Mouse (Mus musculus) intestine, embryonic 16.5 days (tissue): ENCODE data around the gene Ift122. TPM values are rescaled to one million over a fixed set of nuclear protein-coding genes. Genes with fewer than 3 reads are reported as not detected.
A peak's percentile ranks its signal among the peaks of the same experiment; 100 is the strongest.
"Not testable (repeated sequence)": the region's sequence is repeated elsewhere in the genome, so short reads cannot be mapped to it uniquely, and the experiment has no call there.

Experiments used
- ATAC-seq: fragments of 200-750 bp; cut with Nextera tagmentation; 2 replicates; pipeline ENCODE4 v1.8.0; 2017; ENCODE audit warnings: moderate TSS enrichment, moderate library complexity
- H3K27ac ChIP-seq: fragments of 300-500 bp; sonication (generic); 2 replicates; pipeline ENCODE4 v1.5.1; 2014; ENCODE audit warnings: mild to moderate bottlenecking, low read length
- H3K27me3 ChIP-seq: fragments of 300-500 bp; sonication (generic); replicated peaks from 2 replicates; pipeline ENCODE4 v1.6.1; 2014; ENCODE audit warnings: low read length, control low read depth, mixed read lengths; ENCODE audit not compliant: control insufficient read depth, insufficient read depth
- H3K36me3 ChIP-seq: fragments of 300-500 bp; sonication (generic); 2 replicates; pipeline ENCODE4 v1.6.1; 2014; ENCODE audit warnings: low read length, control low read depth; ENCODE audit not compliant: control insufficient read depth, insufficient read depth
- H3K4me1 ChIP-seq: fragments of 300-500 bp; sonication (generic); 2 replicates; pipeline ENCODE4 v1.6.1; 2014; ENCODE audit warnings: low read length, control low read depth, mixed read lengths; ENCODE audit not compliant: control insufficient read depth, insufficient read depth
- H3K4me2 ChIP-seq: fragments of 300-500 bp; sonication (generic); 2 replicates; pipeline ENCODE4 v1.6.1; 2014; ENCODE audit warnings: low read depth, low read length, control low read depth
- H3K4me3 ChIP-seq: fragments of 300-500 bp; sonication (generic); 2 replicates; pipeline ENCODE4 v1.5.1; 2014; ENCODE audit warnings: mild to moderate bottlenecking, low read length
- H3K9ac ChIP-seq: fragments of 300-500 bp; sonication (generic); 2 replicates; pipeline ENCODE4 v1.6.1; 2014; ENCODE audit warnings: low read depth, low read length
- H3K9me3 ChIP-seq: fragments of 300-500 bp; sonication (generic); 2 replicates; pipeline ENCODE4 v1.6.1; 2016; ENCODE audit warnings: low read length, control low read depth; ENCODE audit not compliant: control insufficient read depth
- whole genome bisulfite sequencing: fragments of 180-500 bp; shearing (Covaris S2); extraction: QIAGEN DNeasy Blood & Tissue Kit; methylation state at CpG from one replicate; pipeline ENCODE4 v1.1.7; 2014; 5-methylcytosine and 5-hydroxymethylcytosine counted together
- polyA plus RNA-seq: library from polyadenylated mRNA; unstranded; fragments of >200 nt; fragmentation: Nextera tagmentation; extraction: Ambion mirVana; gene quantifications from 2 replicates; pipeline ENCODE4 v1.2.1, GENCODE M21; 2015

The Ift122 gene
- polyA plus RNA-seq, 1 experiment from 2014 or later = 13.1 TPM

DNA sequence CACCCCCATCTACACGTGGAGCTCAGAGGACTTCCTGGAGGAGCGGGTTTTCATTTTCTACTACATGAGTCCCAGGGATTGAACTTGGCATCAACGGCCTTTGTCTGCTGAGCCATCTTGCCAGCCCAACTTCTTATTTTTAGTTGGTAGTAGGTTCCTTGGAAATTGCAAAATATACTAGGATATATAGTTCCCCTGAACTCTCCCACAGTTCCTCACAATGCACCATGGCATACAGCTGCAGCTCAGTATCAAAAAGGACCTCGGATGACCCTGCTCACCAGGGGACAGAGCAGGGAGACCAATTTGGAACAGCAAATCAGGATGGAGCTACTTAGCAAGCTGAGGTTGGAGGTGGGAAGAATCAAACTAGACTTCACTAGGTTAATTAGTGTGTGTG is 38.2 kb upstream of the Ift122 start:
- H3K9me3 ChIP-seq = no peaks in the 10 kb centered on the region
- H3K4me1 ChIP-seq = no peaks in the 10 kb centered on the region
- H3K27ac ChIP-seq = no peak overlapping the region
- H3K36me3 ChIP-seq = no peaks in the 10 kb centered on the region
- no peak overlapping the region for H3K4me3 ChIP-seq
- ATAC-seq = no peak
- H3K9ac ChIP-seq = no peak overlapping the region
- no peaks in the 10 kb centered on the region for H3K27me3 ChIP-seq
- WGBS = 74% methylated on average over 4 of the region's 4 CpGs
- no peak overlapping the region for H3K4me2 ChIP-seq

DNA sequence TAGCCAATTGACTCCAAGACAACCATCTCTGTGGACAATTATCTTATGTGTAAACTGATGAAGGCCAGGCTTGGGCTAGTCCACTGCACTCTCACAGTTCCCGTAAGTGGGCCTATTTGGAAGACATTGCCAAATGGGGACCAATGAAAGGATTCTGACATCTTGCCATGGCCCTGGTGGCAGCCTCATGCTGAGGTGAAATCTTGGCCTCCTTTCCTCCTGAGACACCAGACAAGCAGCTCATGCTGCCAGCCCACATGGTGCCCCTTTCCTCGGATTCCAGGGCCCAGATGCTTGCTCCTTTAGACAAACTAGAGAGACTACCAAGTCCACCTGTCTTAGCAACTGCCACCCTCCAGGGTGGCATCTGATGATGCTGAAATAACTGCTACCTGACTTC is 35.1 kb upstream of the Ift122 start:
- 77% methylated on average over 2 of the region's 2 CpGs for WGBS
- H3K36me3 ChIP-seq = no peaks in the 10 kb centered on the region
- no peak for ATAC-seq

DNA sequence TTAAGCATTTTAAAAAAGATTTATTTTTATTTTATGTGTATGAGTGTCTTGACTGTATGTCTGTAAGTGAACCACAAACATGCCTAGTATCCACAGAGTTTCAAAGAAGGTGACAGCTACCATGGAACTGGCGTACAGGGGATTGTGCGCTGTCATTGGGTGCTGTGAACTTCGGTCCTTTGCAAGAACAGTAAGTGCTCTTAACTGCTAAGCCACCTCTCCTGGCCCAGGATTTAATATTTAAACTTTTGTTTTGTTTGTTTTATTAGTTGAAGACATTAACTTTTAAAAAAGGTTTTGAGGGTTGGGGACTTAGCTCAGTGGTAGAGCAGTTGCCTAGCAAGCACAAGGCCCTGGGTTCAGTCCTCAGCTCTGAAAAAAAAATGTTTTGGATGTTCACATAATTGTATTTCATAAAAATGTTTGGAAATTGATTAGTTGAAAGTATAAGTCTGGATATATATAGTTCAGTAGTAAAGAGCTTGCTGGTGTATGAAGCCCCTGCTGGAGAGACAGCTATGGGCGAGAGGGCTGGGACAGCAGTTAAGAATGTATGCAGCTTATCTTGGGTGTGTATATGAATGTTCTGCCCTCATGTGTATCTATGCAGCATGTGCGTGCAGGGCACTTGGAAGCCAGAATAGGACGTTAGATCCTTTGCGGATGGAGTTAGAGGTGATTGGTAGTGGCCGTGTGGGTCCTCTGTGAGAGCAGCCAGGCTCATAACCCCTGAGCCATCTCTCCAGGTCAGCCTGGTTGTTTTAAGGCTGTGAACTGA is 31.9 kb upstream of the Ift122 start:
- H3K4me1 ChIP-seq = no peaks in the 10 kb centered on the region

More for the DNA sequence above, 35.1 kb upstream of the Ift122 start:
- Histone ChIP-seq H3K27me3 (no peaks in the 10 kb centered on the region), H3K27ac (no peak overlapping the region), H3K9me3 (no peaks in the 10 kb centered on the region), H3K9ac (no peak overlapping the region), H3K4me1 (no peaks in the 10 kb centered on the region), H3K4me3 (no peak overlapping the region), H3K4me2 (no peak overlapping the region)

GRCm38 (mm10) chr6:115823850-115824464 is 29.3 kb upstream of the Ift122 start:
- not testable (repeated sequence) for H3K27ac ChIP-seq, H3K9ac ChIP-seq, H3K9me3 ChIP-seq, H3K4me1 ChIP-seq, H3K27me3 ChIP-seq, H3K4me2 ChIP-seq, H3K4me3 ChIP-seq, H3K36me3 ChIP-seq
- peak; percentile 99 for ATAC-seq
- WGBS = 3% methylated on average over 5 of the region's 11 CpGs

More for the DNA sequence above, 31.9 kb upstream of the Ift122 start:
- Histone ChIP-seq H3K9ac (no peak overlapping the region), H3K4me3 (no peak overlapping the region), H3K4me2 (no peak overlapping the region), H3K27me3 (no peaks in the 10 kb centered on the region), H3K36me3 (no peaks in the 10 kb centered on the region), H3K27ac (no peak overlapping the region), H3K9me3 (no peaks in the 10 kb centered on the region)
- 80% methylated on average over 8 of the region's 8 CpGs for WGBS
- ATAC-seq = no peak

DNA sequence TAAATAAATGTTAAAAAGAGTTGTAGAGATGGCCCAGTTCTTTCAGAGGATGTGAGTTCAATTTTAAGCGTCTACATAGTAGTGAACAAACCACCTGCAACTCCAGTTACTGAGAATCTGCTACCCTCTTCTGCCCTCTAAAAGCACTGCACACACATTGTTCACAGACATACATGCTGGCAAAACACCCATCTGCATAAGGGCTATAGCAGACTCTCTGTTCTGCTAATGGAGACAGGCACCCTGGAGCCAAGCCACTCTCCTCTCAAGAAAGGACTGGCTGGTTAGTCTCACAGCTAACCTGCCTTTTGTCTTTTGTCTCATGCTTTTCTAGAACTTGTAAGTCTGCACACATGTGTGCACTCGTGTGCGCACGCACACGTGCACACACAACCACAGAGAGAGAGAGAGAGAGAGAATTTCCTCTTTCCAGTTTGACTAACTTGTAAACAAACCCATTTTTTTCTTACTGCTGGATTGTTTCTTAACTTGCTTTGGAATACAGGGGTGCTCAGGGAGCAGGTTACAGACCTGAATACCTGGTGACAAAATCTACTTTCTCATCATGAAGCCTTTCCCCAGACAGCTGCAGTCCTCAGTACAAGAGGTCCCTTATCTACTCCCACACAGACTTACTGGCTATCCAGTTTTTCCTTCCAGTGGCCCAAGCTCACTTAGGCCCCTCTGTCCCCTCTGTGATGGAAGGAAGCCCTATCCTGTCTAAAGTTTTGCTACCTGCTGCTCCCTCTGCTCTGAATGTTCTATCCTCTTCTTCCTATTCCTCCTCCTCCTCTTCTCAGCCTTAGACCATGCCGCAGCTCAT is 22.3 kb upstream of the Ift122 start:
- H3K27me3 ChIP-seq = no peaks in the 10 kb centered on the region
- H3K4me3 ChIP-seq = no peak overlapping the region
- H3K9me3 ChIP-seq = no peaks in the 10 kb centered on the region
- H3K9ac ChIP-seq = no peak overlapping the region
- H3K27ac ChIP-seq = no peak overlapping the region
- no peak overlapping the region for H3K4me2 ChIP-seq
- no peaks in the 10 kb centered on the region for H3K36me3 ChIP-seq
- WGBS = 88% methylated on average over 6 of the region's 6 CpGs
- no peaks in the 10 kb centered on the region for H3K4me1 ChIP-seq
- ATAC-seq = no peak

DNA sequence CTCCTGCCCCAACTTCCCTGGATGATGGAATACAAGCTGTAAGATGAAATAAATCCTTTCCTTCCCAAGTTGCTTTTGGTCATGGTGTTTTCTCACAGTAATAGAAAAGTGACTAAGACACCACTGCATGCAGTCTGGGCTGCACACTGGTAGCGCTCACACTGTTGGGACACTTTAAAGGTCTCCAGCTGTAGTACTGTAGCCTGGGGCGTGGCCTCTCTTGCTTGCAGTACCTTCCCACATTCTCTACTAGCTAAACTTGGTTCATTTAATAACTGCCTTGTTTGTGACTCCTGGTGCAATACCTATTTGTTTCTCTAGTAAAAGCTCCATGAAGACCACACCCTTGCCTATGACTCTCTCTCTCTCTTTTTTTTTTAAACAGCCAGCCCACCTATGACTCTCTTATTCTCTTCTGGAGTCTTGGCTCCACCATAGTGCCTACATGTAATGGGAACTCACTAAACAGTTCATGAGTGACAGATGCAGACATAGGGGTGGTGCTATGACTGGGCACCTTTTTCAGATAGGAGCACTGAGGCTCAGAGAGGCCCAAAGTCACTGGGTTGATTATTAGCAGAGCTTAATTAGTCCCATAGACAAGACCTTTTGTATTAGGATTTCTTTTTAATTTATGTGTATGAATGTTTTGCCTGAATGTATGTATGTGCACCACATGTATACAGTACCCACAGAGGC is 21.0 kb upstream of the Ift122 start:
- WGBS = 88% methylated on average over 2 of the region's 2 CpGs
- ATAC-seq = no peak

DNA sequence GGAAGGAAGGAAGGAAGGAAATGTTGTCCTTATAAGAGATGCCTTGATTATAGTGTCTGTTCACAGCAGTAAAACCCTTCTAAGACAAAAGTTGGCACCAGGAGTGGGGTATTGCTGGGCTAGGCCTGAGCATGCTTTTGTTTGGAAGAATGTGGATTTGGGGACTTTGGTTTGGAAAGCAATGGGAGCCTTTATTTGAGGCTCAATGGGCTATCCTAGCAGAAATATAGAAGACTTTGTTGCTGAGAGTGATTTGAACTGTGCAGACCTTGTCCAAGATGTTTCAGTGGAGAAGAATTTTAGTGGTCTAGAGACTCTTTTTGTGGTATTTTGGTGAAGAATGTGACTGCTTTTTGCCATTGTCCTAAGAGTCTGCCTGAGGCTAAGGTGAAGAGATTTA is 19.4 kb upstream of the Ift122 start:
- H3K4me1 ChIP-seq = peaks cover 7% of the 10 kb centered on the region; the same call in 1 of the 2 replicates
- H3K27me3 ChIP-seq = no peaks in the 10 kb centered on the region
- no peak for ATAC-seq
- H3K9me3 ChIP-seq = no peaks in the 10 kb centered on the region
- no peak overlapping the region for H3K4me3 ChIP-seq
- no peak overlapping the region for H3K27ac ChIP-seq
- no peak overlapping the region for H3K4me2 ChIP-seq
- H3K9ac ChIP-seq = no peak overlapping the region
- H3K36me3 ChIP-seq = no peaks in the 10 kb centered on the region

More for the DNA sequence above, 21.0 kb upstream of the Ift122 start:
- no peak overlapping the region for H3K4me3 ChIP-seq
- H3K4me2 ChIP-seq = no peak overlapping the region
- no peaks in the 10 kb centered on the region for H3K4me1 ChIP-seq
- H3K27me3 ChIP-seq = no peaks in the 10 kb centered on the region
- H3K27ac ChIP-seq = no peak overlapping the region
- no peaks in the 10 kb centered on the region for H3K9me3 ChIP-seq
- H3K36me3 ChIP-seq = no peaks in the 10 kb centered on the region
- no peak overlapping the region for H3K9ac ChIP-seq

DNA sequence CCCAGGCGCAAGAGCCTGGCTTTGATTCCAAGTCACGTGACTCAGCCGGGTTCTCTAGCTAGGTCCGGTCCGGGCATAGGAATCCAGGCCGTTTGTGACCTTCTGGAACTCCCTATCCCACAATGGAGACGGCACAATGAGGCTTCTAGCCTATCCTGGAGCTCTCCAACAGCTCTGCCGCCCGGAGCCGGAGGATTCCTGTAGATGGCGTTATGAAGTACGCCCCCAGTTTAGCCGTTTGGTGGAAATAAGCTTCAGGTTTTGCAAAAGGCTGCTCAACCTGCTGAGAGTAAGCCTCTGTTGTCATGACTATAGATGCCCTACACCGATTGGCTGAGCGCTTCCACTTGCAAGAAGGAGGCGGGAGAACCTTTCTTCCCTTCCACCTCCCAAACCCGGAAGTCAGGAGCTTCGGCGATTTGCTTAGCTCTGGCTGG is 15.1 kb upstream of the Ift122 start, which contains the start of gene Efcab12:
TSS of gene Efcab12 (minus strand) at position 252 of the 437 bp plus-strand sequence.
- ATAC-seq = peak; percentile 95
- Histone ChIP-seq H3K9ac (peak within 1 kb of the TSS; percentile 59), H3K36me3 (no peaks in the 10 kb centered on the region), H3K27ac (0 out of 2 replicates have a peak within 1 kb of the TSS, but pooled peaks have one; percentile 1), H3K27me3 (no peaks in the 10 kb centered on the region), H3K4me2 (peak within 1 kb of the TSS; percentile 80), H3K4me3 (peak within 1 kb of the TSS; percentile 43), H3K9me3 (no peaks in the 10 kb centered on the region), H3K4me1 (peaks cover 7% of the 10 kb centered on the region; the same call in 1 of the 2 replicates)
- 3% methylated on average over 19 of the region's 19 CpGs for WGBS
